Mouse (Mus musculus) ES-Bruce4 (cell line): ENCODE results near the gene Alcam.

Experiments
- CTCF ChIP-seq: IDR thresholded peaks from one replicate; pipeline ENCODE4 v1.8.1; 2011; ENCODE audit warnings: low read depth, low read length
- EP300 ChIP-seq: IDR thresholded peaks from 2 replicates; pipeline ENCODE4 v1.6.1; 2011; ENCODE audit warnings: low read depth, low read length; ENCODE audit not compliant: insufficient read depth

GRCm38 (mm10) chr16:52438216-52438904 is 15.5 kb downstream of the Alcam start:
- TF ChIP-seq CTCF: no peak
- no peak for TF ChIP-seq EP300
